Mouse (Mus musculus) forebrain, embryonic 16.5 days (tissue): ENCODE results near the gene Matn3. TPM values are rescaled to one million over a fixed set of nuclear protein-coding genes. Genes with fewer than 3 reads are reported as not detected.

ENCODE experiments used
- ATAC-seq: fragments of 200-750 bp; cut with Nextera tagmentation; 2 replicates; pipeline ENCODE4 v1.8.0; 2017; ENCODE audit warnings: mild to moderate bottlenecking, moderate library complexity
- H3K27ac ChIP-seq: fragments of 300-500 bp; sonication (generic); 2 replicates; pipeline ENCODE4 v1.5.1; 2014; ENCODE audit warnings: low read length, control low read depth
- H3K27me3 ChIP-seq: fragments of 300-500 bp; sonication (generic); replicated peaks from 2 replicates; pipeline ENCODE4 v1.6.1; 2014; ENCODE audit warnings: low read length; ENCODE audit not compliant: control insufficient read depth, insufficient read depth
- H3K36me3 ChIP-seq: fragments of 300-500 bp; sonication (generic); 2 replicates; pipeline ENCODE4 v1.6.1; 2014; ENCODE audit not compliant: control insufficient read depth, insufficient read depth
- H3K4me1 ChIP-seq: fragments of 300-500 bp; sonication (generic); replicated peaks from 2 replicates; pipeline ENCODE4 v1.6.1; 2014; ENCODE audit warnings: low read length; ENCODE audit not compliant: control insufficient read depth, insufficient read depth
- H3K4me2 ChIP-seq: fragments of 300-500 bp; sonication (generic); 2 replicates; pipeline ENCODE4 v1.6.1; 2014; ENCODE audit warnings: mild to moderate bottlenecking, low read length, control low read depth
- H3K4me3 ChIP-seq: fragments of 300-500 bp; sonication (generic); replicated peaks from 2 replicates; pipeline ENCODE4 v1.5.1; 2014; ENCODE audit warnings: mild to moderate bottlenecking, low read length, control low read depth
- H3K9ac ChIP-seq: fragments of 300-500 bp; sonication (generic); replicated peaks from 2 replicates; pipeline ENCODE4 v1.6.1; 2014; ENCODE audit warnings: low read depth, low read length, control low read depth
- H3K9me3 ChIP-seq: fragments of 300-500 bp; sonication (generic); 2 replicates; pipeline ENCODE4 v1.6.1; 2016; ENCODE audit warnings: low read length; ENCODE audit not compliant: control insufficient read depth
- WGBS: fragments of 180-500 bp; shearing (Covaris S2); extraction: QIAGEN DNeasy Blood & Tissue Kit; methylation state at CpG from one replicate; pipeline ENCODE4 v1.1.7; 2014; 5-methylcytosine and 5-hydroxymethylcytosine counted together
- polyA plus RNA-seq: library from polyadenylated mRNA; unstranded; fragments of >200 nt; fragmentation: Nextera tagmentation; extraction: Ambion mirVana; gene quantifications from 2 replicates; pipeline ENCODE4 v1.2.1, GENCODE M21; 2015

Gene Matn3
- polyA plus RNA-seq, 1 experiment from 2014 or later = 0.15 TPM

DNA sequence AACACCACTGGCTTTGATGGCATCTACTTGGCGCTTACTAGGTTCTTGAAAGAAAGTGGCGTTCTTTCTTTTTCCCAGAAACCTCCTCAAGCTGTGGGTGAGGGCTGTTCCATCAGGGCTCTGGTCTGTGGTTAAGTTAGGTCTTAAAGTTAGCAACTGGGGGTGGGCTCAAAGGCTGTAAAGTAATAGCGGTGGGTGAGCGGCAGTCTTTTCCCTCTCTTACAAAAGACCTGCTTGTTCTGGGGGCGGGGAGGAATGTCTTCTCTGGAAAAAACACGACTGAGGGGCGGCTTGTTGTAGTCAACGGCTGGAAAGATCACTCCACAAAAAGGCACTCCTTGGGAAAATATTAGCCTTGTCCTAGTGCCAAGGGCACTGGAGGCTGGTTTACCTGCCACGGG lies 6.4 kb downstream of the Matn3 start:
- 40% methylated on average over 9 of the region's 9 CpGs for WGBS
- Histone ChIP-seq H3K4me2 (no peak overlapping the region), H3K27me3 (no peaks in the 10 kb centered on the region), H3K9ac (no peak overlapping the region), H3K27ac (no peak overlapping the region), H3K9me3 (no peaks in the 10 kb centered on the region), H3K4me3 (no peak overlapping the region), H3K4me1 (no peaks in the 10 kb centered on the region), H3K36me3 (no peaks in the 10 kb centered on the region)
- no peak for ATAC-seq

DNA sequence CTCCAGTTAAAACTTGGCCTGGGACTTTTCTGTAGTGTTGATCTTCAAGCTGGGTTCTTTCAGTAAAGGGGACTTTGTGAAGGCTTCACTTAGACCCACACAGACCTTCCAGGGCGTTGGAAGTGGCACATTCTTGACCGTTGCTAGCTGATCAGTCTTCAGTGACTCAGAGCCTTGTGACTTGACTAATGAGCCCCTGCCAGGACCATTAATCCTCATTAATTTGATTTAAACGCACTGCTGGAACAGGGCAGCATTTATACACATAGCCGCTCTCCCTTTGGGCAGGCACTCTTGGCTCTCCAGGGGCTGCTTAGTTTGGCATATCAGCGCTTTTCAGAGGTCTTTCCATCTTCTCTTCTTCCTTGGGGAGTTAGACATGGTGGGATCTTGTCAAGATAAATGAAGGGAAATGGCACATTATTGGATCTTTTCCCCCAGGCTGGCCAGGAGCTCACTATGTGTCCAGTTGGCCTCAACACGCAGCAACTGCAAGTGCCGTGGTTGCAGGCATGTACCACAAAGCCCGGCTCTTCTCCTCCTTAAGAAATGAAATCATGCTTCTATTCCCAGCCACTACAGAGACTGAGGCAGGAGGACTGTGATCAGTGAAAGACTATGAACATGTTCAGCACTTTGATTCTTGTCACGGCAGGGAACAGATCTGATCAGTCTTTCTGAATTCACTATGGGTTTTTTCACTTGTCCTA lies 14.0 kb downstream of the Matn3 start:
- H3K9me3 ChIP-seq = no peaks in the 10 kb centered on the region
- H3K4me2 ChIP-seq = no peak overlapping the region
- no peak overlapping the region for H3K9ac ChIP-seq
- no peaks in the 10 kb centered on the region for H3K4me1 ChIP-seq
- H3K27me3 ChIP-seq = no peaks in the 10 kb centered on the region
- ATAC-seq = no peak
- 36% methylated on average over 9 of the region's 9 CpGs for WGBS
- no peak overlapping the region for H3K27ac ChIP-seq
- no peak overlapping the region for H3K4me3 ChIP-seq
- no peaks in the 10 kb centered on the region for H3K36me3 ChIP-seq

DNA sequence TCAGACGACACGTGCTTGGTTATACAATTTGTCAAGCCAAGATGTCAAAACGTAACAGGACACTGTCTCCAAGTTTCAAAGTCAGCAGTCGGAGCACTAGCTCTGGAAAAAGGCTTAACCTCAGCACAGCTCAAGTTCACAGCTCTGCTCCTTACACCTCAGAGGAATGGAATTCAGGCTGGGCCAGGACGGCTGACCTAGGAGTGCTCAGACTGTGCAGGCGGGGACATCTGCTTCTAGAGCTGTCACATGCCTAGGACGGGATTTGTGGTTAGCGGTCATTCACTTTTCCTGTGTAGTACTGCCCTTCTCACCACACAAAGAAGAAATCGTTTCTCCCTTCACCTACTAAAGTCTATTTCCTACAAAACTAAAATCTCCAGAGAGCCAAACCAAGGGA lies 22.1 kb downstream of the Matn3 start:
- Histone ChIP-seq H3K36me3 (no peaks in the 10 kb centered on the region), H3K4me1 (peaks cover 12% of the 10 kb centered on the region), H3K4me3 (no peak overlapping the region), H3K27me3 (no peaks in the 10 kb centered on the region), H3K9ac (no peak overlapping the region), H3K27ac (no peak overlapping the region), H3K4me2 (no peak overlapping the region), H3K9me3 (no peaks in the 10 kb centered on the region)
- ATAC-seq = no peak
- 44% methylated on average over 9 of the region's 9 CpGs for WGBS

DNA sequence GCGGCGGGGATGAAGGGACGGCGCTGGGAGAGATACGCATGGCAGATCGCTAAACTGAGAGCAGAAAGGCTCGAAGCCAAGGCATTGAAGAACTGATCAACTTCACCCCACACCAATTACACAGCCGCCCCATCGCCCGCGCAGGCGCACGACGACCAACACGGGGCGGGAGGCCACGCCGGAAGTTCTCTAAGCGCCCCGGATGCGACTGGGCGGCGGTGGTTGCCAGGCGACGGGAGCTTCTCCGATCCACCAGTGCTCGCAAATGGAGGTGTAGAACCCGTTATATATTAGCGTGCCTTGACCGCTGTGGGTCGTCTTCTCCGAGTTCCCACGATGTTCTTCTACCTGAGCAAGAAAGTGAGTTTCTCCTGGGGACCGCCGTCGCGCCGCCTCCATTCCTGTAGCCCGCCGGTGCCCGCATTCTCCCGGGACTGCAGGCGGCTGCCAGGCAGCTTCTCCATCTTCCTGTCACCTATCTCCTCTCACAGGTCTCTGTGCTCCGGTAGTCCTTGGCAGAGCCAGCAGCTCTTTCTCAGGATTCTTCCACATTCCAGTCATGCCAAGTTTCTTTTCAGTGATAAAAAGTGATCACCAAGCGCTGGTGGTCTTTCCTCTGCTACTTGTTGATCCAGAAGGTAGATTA lies 26.2 kb downstream of the Matn3 start, which contains the start of gene Wdr35:
TSS of gene Wdr35 (plus strand) at position 73 of the 646 bp plus-strand sequence.
- H3K4me2 ChIP-seq = peak within 1 kb of the TSS; percentile 87
- H3K27me3 ChIP-seq = no peaks in the 10 kb centered on the region
- no peaks in the 10 kb centered on the region for H3K9me3 ChIP-seq
- H3K36me3 ChIP-seq = no peaks in the 10 kb centered on the region
- peaks cover 19% of the 10 kb centered on the region for H3K4me1 ChIP-seq
- H3K4me3 ChIP-seq = peak within 1 kb of the TSS; percentile 81
- peak within 1 kb of the TSS; percentile 57 for H3K9ac ChIP-seq
- WGBS = 1% methylated on average over 45 of the region's 45 CpGs
- peak; percentile 99 for ATAC-seq
- H3K27ac ChIP-seq = peak within 1 kb of the TSS; percentile 49; the same call in 1 of the 2 replicates

DNA sequence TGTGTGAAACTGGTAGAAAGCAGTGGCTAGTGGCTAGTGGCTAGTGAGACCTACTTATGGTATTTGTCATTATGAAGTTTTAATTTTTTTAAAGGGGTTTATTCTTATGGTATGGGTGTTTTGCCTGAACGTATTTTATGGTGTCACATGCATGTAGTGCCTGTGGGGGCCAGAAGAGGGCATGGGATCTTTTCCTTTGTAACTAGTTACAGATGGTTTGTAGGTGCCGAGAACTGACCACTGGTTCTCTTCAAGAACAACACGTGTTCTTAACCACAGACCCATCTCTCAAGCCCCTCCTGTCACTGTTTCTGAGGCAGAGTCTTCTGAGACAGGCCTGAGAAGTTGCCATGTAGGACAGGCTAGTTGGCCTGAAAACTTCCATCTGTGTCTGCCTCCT lies 27.3 kb downstream of the Matn3 start:
- Histone ChIP-seq H3K4me3 (no peak overlapping the region), H3K36me3 (no peaks in the 10 kb centered on the region), H3K27ac (no peak overlapping the region), H3K4me2 (peak overlapping the region; percentile 87; the same call in 1 of the 2 replicates), H3K4me1 (peaks cover 19% of the 10 kb centered on the region), H3K27me3 (no peaks in the 10 kb centered on the region), H3K9me3 (no peaks in the 10 kb centered on the region), H3K9ac (no peak overlapping the region)
- ATAC-seq = no peak
- WGBS = 90% methylated on average over 3 of the region's 3 CpGs

DNA sequence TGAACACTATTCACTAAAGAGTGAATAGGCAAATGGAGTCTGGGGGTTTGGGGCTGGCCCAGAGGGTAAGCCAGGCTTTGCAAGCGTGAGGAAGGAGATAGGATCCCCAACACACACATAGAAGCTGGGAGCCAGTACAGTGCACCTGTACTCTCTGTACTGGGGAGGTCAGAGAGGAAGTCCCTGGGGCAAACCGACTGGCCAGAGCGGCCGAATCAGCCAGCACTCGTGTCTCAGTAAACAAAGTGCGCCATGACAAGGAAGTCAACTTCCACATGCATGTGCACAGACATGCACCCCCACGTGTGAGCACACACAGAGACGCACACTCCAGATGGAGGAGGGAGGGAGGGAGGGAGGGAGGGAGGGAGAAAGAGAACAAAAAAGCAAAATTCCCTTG lies 45.5 kb downstream of the Matn3 start:
- H3K9me3 ChIP-seq = no peaks in the 10 kb centered on the region
- WGBS = 63% methylated on average over 8 of the region's 8 CpGs
- H3K9ac ChIP-seq = no peak overlapping the region
- no peaks in the 10 kb centered on the region for H3K27me3 ChIP-seq
- ATAC-seq = no peak
- H3K4me3 ChIP-seq = no peak overlapping the region
- H3K27ac ChIP-seq = no peak overlapping the region
- no peak overlapping the region for H3K4me2 ChIP-seq
- no peaks in the 10 kb centered on the region for H3K4me1 ChIP-seq
- H3K36me3 ChIP-seq = peaks cover 2% of the 10 kb centered on the region

DNA sequence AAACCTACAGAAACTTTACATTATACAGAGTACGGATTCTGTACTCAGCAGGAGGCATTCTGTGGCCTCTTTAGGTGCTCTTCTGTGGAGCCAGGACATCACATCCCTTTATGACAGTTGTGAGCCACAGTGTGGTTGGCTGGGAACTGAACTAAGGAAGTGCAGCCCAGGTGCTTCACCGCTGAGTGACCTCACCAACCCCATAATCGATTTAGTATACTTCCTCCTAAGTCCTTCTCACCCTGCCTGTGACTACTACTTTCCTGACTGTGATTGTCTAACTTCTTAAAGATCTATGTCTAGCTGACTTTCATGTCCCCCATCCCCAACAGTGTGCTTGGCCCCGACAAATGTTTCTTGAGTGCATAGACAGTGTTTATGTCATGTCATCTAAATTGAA lies 50.6 kb downstream of the Matn3 start:
- ATAC-seq = no peak
- H3K4me2 ChIP-seq = no peak overlapping the region
- no peaks in the 10 kb centered on the region for H3K27me3 ChIP-seq
- no peak overlapping the region for H3K9ac ChIP-seq
- no peaks in the 10 kb centered on the region for H3K4me1 ChIP-seq
- peaks cover 5% of the 10 kb centered on the region for H3K36me3 ChIP-seq
- H3K9me3 ChIP-seq = no peaks in the 10 kb centered on the region
- 96% methylated on average over 4 of the region's 4 CpGs for WGBS
- H3K27ac ChIP-seq = no peak overlapping the region
- H3K4me3 ChIP-seq = no peak overlapping the region

DNA sequence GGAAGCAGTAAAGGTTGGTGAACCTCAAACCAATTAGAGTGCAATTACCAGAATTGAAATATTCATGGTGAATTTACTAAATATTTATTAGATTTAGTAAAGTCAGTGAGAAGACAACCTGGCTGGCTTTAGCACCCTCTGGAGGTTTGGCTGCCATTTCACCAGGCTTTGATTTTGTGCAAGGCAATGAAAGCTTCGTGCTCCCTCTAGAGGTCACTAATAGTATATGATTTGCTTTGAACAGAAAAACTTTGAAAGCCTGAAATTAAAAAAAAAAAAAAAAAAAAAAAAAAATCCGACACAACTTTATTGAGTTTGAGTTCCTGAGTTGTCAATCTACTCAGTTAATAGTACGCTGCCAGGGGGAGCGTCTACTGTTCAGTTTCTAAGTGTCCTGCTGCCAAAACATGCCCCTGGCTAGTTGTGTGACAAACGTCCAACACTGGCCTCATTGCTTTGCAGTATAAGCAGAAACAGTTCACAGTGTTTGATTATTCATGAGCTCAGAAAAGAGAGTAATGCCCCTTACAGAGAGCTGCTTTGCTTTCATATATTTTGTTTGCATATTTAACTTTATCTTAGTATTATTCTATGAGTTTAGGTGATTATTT lies 54.4 kb downstream of the Matn3 start:
- H3K4me1 ChIP-seq = no peaks in the 10 kb centered on the region
- peak; percentile 83 for ATAC-seq
- H3K4me2 ChIP-seq = no peak overlapping the region
- no peak overlapping the region for H3K27ac ChIP-seq
- H3K9ac ChIP-seq = no peak overlapping the region
- 7% methylated on average over 5 of the region's 5 CpGs for WGBS
- no peaks in the 10 kb centered on the region for H3K27me3 ChIP-seq
- no peak overlapping the region for H3K4me3 ChIP-seq
- H3K9me3 ChIP-seq = no peaks in the 10 kb centered on the region
- H3K36me3 ChIP-seq = peaks cover 5% of the 10 kb centered on the region

DNA sequence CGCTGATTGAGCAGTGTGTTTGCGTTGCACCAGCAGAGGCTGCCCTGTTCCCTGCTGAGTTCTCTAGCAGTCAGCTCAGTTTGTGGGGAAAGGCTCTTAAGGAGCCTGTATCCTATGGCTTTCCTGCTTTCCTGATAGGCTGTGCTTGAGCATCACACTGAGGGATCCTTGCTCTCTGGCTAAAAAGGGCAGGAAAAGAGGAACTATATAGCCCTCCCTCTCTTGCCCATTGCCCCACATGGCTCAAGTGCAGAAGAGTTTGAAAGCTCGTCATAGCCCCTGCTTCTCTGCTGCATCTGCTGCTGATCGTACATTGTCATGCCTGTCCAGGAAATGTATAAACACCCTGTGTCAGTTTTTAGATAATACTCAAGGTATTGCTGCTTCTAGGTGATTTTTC lies 59.4 kb downstream of the Matn3 start:
- no peak for ATAC-seq
- WGBS = 71% methylated on average over 4 of the region's 4 CpGs
- H3K36me3 ChIP-seq = no peaks in the 10 kb centered on the region
- H3K4me3 ChIP-seq = no peak overlapping the region
- no peak overlapping the region for H3K27ac ChIP-seq
- H3K9me3 ChIP-seq = no peaks in the 10 kb centered on the region
- no peaks in the 10 kb centered on the region for H3K4me1 ChIP-seq
- no peaks in the 10 kb centered on the region for H3K27me3 ChIP-seq
- no peak overlapping the region for H3K4me2 ChIP-seq
- H3K9ac ChIP-seq = no peak overlapping the region
